In genomic region chr11:43682415-43683217, GRCm38 (mm10) we compare ENCODE assay signal across 8 mouse cellular contexts. TPM values are rescaled to one million over a fixed set of nuclear protein-coding genes. Genes with fewer than 3 reads are reported as not detected.
DNase-seq lines count a peak whose midpoint lies in the region; ATAC-seq and TF ChIP-seq lines count a peak whose summit lies in the region.

No protein-coding gene starts in this region.

- DNase-seq in heart, embryonic 10.5 days (ENCODE audit: low spot score) = peak; percentile 83
- peak; percentile 71 for DNase-seq in liver, embryonic 11.5 days (ENCODE audit: low spot score)
- DNase-seq in naive thymus-derived CD4-positive, alpha-beta T cell, adult 2 months (ENCODE audit: low read depth) = peak; percentile 80

- no peak for TF ChIP-seq CTCF in C2C12 (IDR thresholded peaks at IDR 0.05; ENCODE audit: control insufficient read depth, insufficient read depth, insufficient read length)
- TF ChIP-seq CTCF in bone marrow, adult 2 months (IDR thresholded peaks at IDR 0.05; ENCODE audit: control insufficient read depth, insufficient read depth, low read length) = no peak

- peak overlapping the region; percentile 71 for H3K4me3 ChIP-seq in C2C12 (ENCODE audit: insufficient read depth, poor library complexity, severe bottlenecking)
- H3K4me3 ChIP-seq in bone marrow, adult 2 months (replicated peaks; ENCODE audit: control insufficient read depth, low read depth, low read length) = peak overlapping the region; percentile 99
- peak overlapping the region; percentile 88 for H3K4me3 ChIP-seq in embryonic facial prominence, embryonic 15.5 days (replicated peaks)
- peak overlapping the region; percentile 97 for H3K4me3 ChIP-seq in heart, embryonic 10.5 days
- H3K4me3 ChIP-seq in kidney, embryonic 15.5 days (replicated peaks) = peak overlapping the region; percentile 92
- peak overlapping the region; percentile 82 for H3K4me3 ChIP-seq in liver, embryonic 11.5 days (ENCODE audit: low read depth, low read length)
- H3K4me3 ChIP-seq in stomach, embryonic 15.5 days (replicated peaks) = peak overlapping the region; percentile 96

- no peak; the same call in 1 of the 2 replicates for ATAC-seq in embryonic facial prominence, embryonic 15.5 days (ENCODE audit: insufficient number of reproducible peaks, low FRiP score, low TSS enrichment, low read depth)
- peak; percentile 57 for ATAC-seq in kidney, embryonic 15.5 days (replicated peaks; ENCODE audit: low FRiP score)
- ATAC-seq in liver, embryonic 11.5 days (replicated peaks; ENCODE audit: low FRiP score) = peak; percentile 22
- ATAC-seq in stomach, embryonic 15.5 days (ENCODE audit: insufficient read depth, low FRiP score, low read depth) = peak; percentile 12; the same call in 1 of the 2 replicates

- no peak for TF ChIP-seq POLR2A in bone marrow, adult 2 months (IDR thresholded peaks at IDR 0.05; ENCODE audit: borderline replicate concordance, control insufficient read depth, low read depth, low read length)

- peaks cover 38% of the 10 kb centered on the region for H3K79me3 ChIP-seq in C2C12 (ENCODE audit: low read depth)

- H3K36me3 ChIP-seq in C2C12 (ENCODE audit: control insufficient read depth, insufficient read depth) = peaks cover 32% of the 10 kb centered on the region
- H3K36me3 ChIP-seq in embryonic facial prominence, embryonic 15.5 days = no peaks in the 10 kb centered on the region
- H3K36me3 ChIP-seq in heart, embryonic 10.5 days = peaks cover 22% of the 10 kb centered on the region
- H3K36me3 ChIP-seq in kidney, embryonic 15.5 days = peaks cover 22% of the 10 kb centered on the region
- 0 out of 2 replicates have a peak, but pooled peaks cover 5% of the 10 kb centered on the region for H3K36me3 ChIP-seq in liver, embryonic 11.5 days (ENCODE audit: control insufficient read depth, insufficient read depth, low read length)
- peaks cover 4% of the 10 kb centered on the region; the same call in 1 of the 2 replicates for H3K36me3 ChIP-seq in stomach, embryonic 15.5 days

- peaks cover 55% of the 10 kb centered on the region for H3K79me2 ChIP-seq in C2C12 (ENCODE audit: control insufficient read depth, insufficient read depth)

- no peaks in the 10 kb centered on the region; the same call in 1 of the 2 replicates for H3K4me1 ChIP-seq in bone marrow, adult 2 months (ENCODE audit: control insufficient read depth, insufficient read depth, low read length)
- peaks cover 10% of the 10 kb centered on the region for H3K4me1 ChIP-seq in embryonic facial prominence, embryonic 15.5 days
- H3K4me1 ChIP-seq in heart, embryonic 10.5 days = peaks cover 7% of the 10 kb centered on the region; the same call in 1 of the 2 replicates
- peaks cover 14% of the 10 kb centered on the region for H3K4me1 ChIP-seq in kidney, embryonic 15.5 days
- H3K4me1 ChIP-seq in liver, embryonic 11.5 days (replicated peaks; ENCODE audit: control insufficient read depth, insufficient read depth, low read length) = peaks cover 11% of the 10 kb centered on the region
- H3K4me1 ChIP-seq in stomach, embryonic 15.5 days = 0 out of 2 replicates have a peak, but pooled peaks cover 4% of the 10 kb centered on the region

- no peaks in the 10 kb centered on the region for H3K9me3 ChIP-seq in embryonic facial prominence, embryonic 15.5 days (replicated peaks)
- H3K9me3 ChIP-seq in heart, embryonic 10.5 days = no peaks in the 10 kb centered on the region
- H3K9me3 ChIP-seq in kidney, embryonic 15.5 days (replicated peaks) = no peaks in the 10 kb centered on the region
- no peaks in the 10 kb centered on the region for H3K9me3 ChIP-seq in liver, embryonic 11.5 days (ENCODE audit: control insufficient read depth, low read length)
- no peaks in the 10 kb centered on the region for H3K9me3 ChIP-seq in stomach, embryonic 15.5 days

- peak overlapping the region; percentile 93 for H3ac ChIP-seq in C2C12 (ENCODE audit: control insufficient read depth, insufficient read length, low read depth)

- H3K9ac ChIP-seq in embryonic facial prominence, embryonic 15.5 days = peak overlapping the region; percentile 89
- H3K9ac ChIP-seq in kidney, embryonic 15.5 days = peak overlapping the region; percentile 92
- H3K9ac ChIP-seq in liver, embryonic 11.5 days (ENCODE audit: low read depth, low read length) = peak overlapping the region; percentile 96
- H3K9ac ChIP-seq in stomach, embryonic 15.5 days = peak overlapping the region; percentile 92

- under 1% methylated on average over 72 of the region's 72 CpGs for WGBS in bone marrow, adult 2 months
- WGBS in embryonic facial prominence, embryonic 15.5 days = under 1% methylated on average over 71 of the region's 72 CpGs
- WGBS in heart, embryonic 10.5 days = 2% methylated on average over 72 of the region's 72 CpGs
- under 1% methylated on average over 71 of the region's 72 CpGs for WGBS in kidney, embryonic 15.5 days
- 1% methylated on average over 53 of the region's 72 CpGs for WGBS in liver, embryonic 11.5 days
- under 1% methylated on average over 72 of the region's 72 CpGs for WGBS in stomach, embryonic 15.5 days

- H3K27me3 ChIP-seq in C2C12 (ENCODE audit: control insufficient read depth, insufficient read depth, insufficient read length) = no peaks in the 10 kb centered on the region
- no peaks in the 10 kb centered on the region for H3K27me3 ChIP-seq in embryonic facial prominence, embryonic 15.5 days
- no peaks in the 10 kb centered on the region for H3K27me3 ChIP-seq in heart, embryonic 10.5 days (ENCODE audit: insufficient read depth, poor library complexity, severe bottlenecking)
- H3K27me3 ChIP-seq in kidney, embryonic 15.5 days = no peaks in the 10 kb centered on the region
- no peaks in the 10 kb centered on the region for H3K27me3 ChIP-seq in liver, embryonic 11.5 days (replicated peaks; ENCODE audit: control insufficient read depth, insufficient read depth, low read length)
- H3K27me3 ChIP-seq in stomach, embryonic 15.5 days (replicated peaks) = no peaks in the 10 kb centered on the region

- H3K4me2 ChIP-seq in embryonic facial prominence, embryonic 15.5 days (replicated peaks) = peak overlapping the region; percentile 69
- peak overlapping the region; percentile 74 for H3K4me2 ChIP-seq in kidney, embryonic 15.5 days
- peak overlapping the region; percentile 78 for H3K4me2 ChIP-seq in liver, embryonic 11.5 days
- peak overlapping the region; percentile 78 for H3K4me2 ChIP-seq in stomach, embryonic 15.5 days

- H3K27ac ChIP-seq in bone marrow, adult 2 months (ENCODE audit: control insufficient read depth, insufficient read depth, low read depth, low read length, poor library complexity) = peak overlapping the region; percentile 91
- peak overlapping the region; percentile 89 for H3K27ac ChIP-seq in embryonic facial prominence, embryonic 15.5 days (replicated peaks)
- H3K27ac ChIP-seq in heart, embryonic 10.5 days = peak overlapping the region; percentile 99
- peak overlapping the region; percentile 93 for H3K27ac ChIP-seq in kidney, embryonic 15.5 days
- peak overlapping the region; percentile 88 for H3K27ac ChIP-seq in liver, embryonic 11.5 days (ENCODE audit: low read depth, low read length)
- H3K27ac ChIP-seq in stomach, embryonic 15.5 days = peak overlapping the region; percentile 92

TF ChIP-seq in C2C12, 6 proteins besides CTCF, POLR2A, EP300 and RAD21:
- TF ChIP-seq MYOD1 (IDR thresholded peaks at IDR 0.05; ENCODE audit: control insufficient read depth, insufficient read length, low read depth) (no peak), FOSL1 (IDR thresholded peaks at IDR 0.05; ENCODE audit: insufficient read depth, low read length, poor library complexity, severe bottlenecking) (no peak), MAX (IDR thresholded peaks at IDR 0.05) (no peak), USF1 (IDR thresholded peaks at IDR 0.05; ENCODE audit: low read depth) (no peak), CEBPB (IDR thresholded peaks at IDR 0.05; ENCODE audit: low read depth) (no peak), MYOG (IDR thresholded peaks at IDR 0.05; ENCODE audit: control insufficient read depth, extremely low read depth, insufficient read length) (no peak)

RNA-seq across cellular contexts. Expression of gene Pwwp2a, which starts 0.8 kb away (rescaled TPM):
- 6.2 TPM for polyA plus RNA-seq in C2C12 (2012; fragmentation: generic; extraction: Trizol)
- polyA plus RNA-seq in bone marrow, adult 2 months (2011; ENCODE audit: insufficient read depth, insufficient read length, low replicate concordance, missing spikeins) = 20.0 and 24.9 TPM in 2 replicates
- polyA plus RNA-seq in embryonic facial prominence, embryonic 15.5 days (2015; fragmentation: Nextera tagmentation; extraction: Ambion mirVana) = 25.0 and 25.1 TPM in 2 replicates
- polyA plus RNA-seq in heart, embryonic 10.5 days (2016; fragmentation: Nextera tagmentation; extraction: Ambion mirVana) = 19.6 and 26.8 TPM in 2 replicates
- polyA plus RNA-seq in kidney, embryonic 15.5 days (2015; fragmentation: Nextera tagmentation; extraction: Ambion mirVana) = 29.1 and 30.6 TPM in 2 replicates
- 26.1 and 30.3 TPM in 2 replicates for polyA plus RNA-seq in liver, embryonic 11.5 days (2014; fragmentation: Nextera tagmentation; extraction: Ambion mirVana)
- 23.8 and 28.0 TPM in 2 replicates for polyA plus RNA-seq in stomach, embryonic 15.5 days (2015; fragmentation: Nextera tagmentation; extraction: Ambion mirVana)
